Mouse (Mus musculus) c-Kit-positive CD71-positive TER-119-positive erythroid progenitor cells, embryonic 14.5 days (primary cell): Measurements from ENCODE around the gene Cdk17.
A peak's percentile ranks its signal among the peaks of the same experiment; 100 is the strongest.

Experiments used
- DNase-seq: peaks from one replicate; pipeline ENCODE4 v3.0.0-alpha.2; 2013; ENCODE audit warnings: low spot score

Gene Cdk17

GRCm38 (mm10) chr10:93160807-93161510 is at the start of gene Cdk17:
Cdk17 (plus strand) TSS chr10:93160875.
- no peak for DNase-seq

GRCm38 (mm10) chr10:93111412-93111811 is 49.3 kb upstream of the Cdk17 start:
- DNase-seq = no peak

GRCm38 (mm10) chr10:93112021-93112420 is 48.7 kb upstream of the Cdk17 start:
- no peak for DNase-seq

- DNase-seq = no peak
Observed at GRCm38 (mm10) chr10:93113968-93114367, 46.7 kb upstream of the Cdk17 start.

- peak; percentile 24 for DNase-seq
Observed at GRCm38 (mm10) chr10:93114782-93115181, 45.9 kb upstream of the Cdk17 start.

- DNase-seq = no peak
Observed at GRCm38 (mm10) chr10:93115743-93116142, 44.9 kb upstream of the Cdk17 start.

- DNase-seq = no peak
Observed at GRCm38 (mm10) chr10:93116636-93117035, 44.0 kb upstream of the Cdk17 start.

- no peak for DNase-seq
Observed at GRCm38 (mm10) chr10:93119809-93120208, 40.9 kb upstream of the Cdk17 start.

- DNase-seq = no peak
Observed at GRCm38 (mm10) chr10:93121262-93121860, 39.3 kb upstream of the Cdk17 start.

- no peak for DNase-seq
Observed at GRCm38 (mm10) chr10:93122399-93123184, 38.1 kb upstream of the Cdk17 start.

- DNase-seq = no peak
Observed at GRCm38 (mm10) chr10:93123310-93123709, 37.4 kb upstream of the Cdk17 start.

GRCm38 (mm10) chr10:93123957-93124613 is 36.6 kb upstream of the Cdk17 start:
- DNase-seq = peak; percentile 56

- no peak for DNase-seq
Observed at GRCm38 (mm10) chr10:93126025-93126424, 34.6 kb upstream of the Cdk17 start.

- no peak for DNase-seq
Observed at GRCm38 (mm10) chr10:93128566-93128965, 32.1 kb upstream of the Cdk17 start.

- DNase-seq = no peak
Observed at GRCm38 (mm10) chr10:93129345-93129744, 31.3 kb upstream of the Cdk17 start.

GRCm38 (mm10) chr10:93129904-93130455 is 30.7 kb upstream of the Cdk17 start:
- no peak for DNase-seq

GRCm38 (mm10) chr10:93130456-93130940 is 30.2 kb upstream of the Cdk17 start:
- DNase-seq = no peak

- no peak for DNase-seq
Observed at GRCm38 (mm10) chr10:93131865-93132566, 28.7 kb upstream of the Cdk17 start.

- DNase-seq = no peak
Observed at GRCm38 (mm10) chr10:93138730-93139129, 21.9 kb upstream of the Cdk17 start.

GRCm38 (mm10) chr10:93140778-93141177 is 19.9 kb upstream of the Cdk17 start:
- no peak for DNase-seq

- DNase-seq = no peak
Observed at GRCm38 (mm10) chr10:93142600-93143284, 17.9 kb upstream of the Cdk17 start.
